Mouse (Mus musculus) spleen, adult 2 months (tissue): ENCODE measurements around the gene Zc4h2. TPM values are rescaled to one million over a fixed set of nuclear protein-coding genes. Genes with fewer than 3 reads are reported as not detected.

Source experiments
- DNase-seq, 2 experiments: peaks; one replicate each; pipeline versions ENCODE4 v3.0.0 to v3.0.0-alpha.2; 2012 to 2021; ENCODE audit warnings: low spot score in 2 of 2, low read depth in 1 of 2
- H3K27ac ChIP-seq: fragments of 200-500 bp; 2 replicates; pipeline ENCODE4 v1.5.1; 2012; ENCODE audit warnings: low read length, inconsistent platforms; ENCODE audit not compliant: insufficient read depth
- H3K27me3 ChIP-seq: fragments of 200-500 bp; 2 replicates; pipeline ENCODE4 v1.6.1; 2012; ENCODE audit warnings: mild to moderate bottlenecking, moderate library complexity, low read length, inconsistent platforms; ENCODE audit not compliant: control insufficient read depth, insufficient read depth
- H3K36me3 ChIP-seq: fragments of 200-500 bp; 2 replicates; pipeline ENCODE4 v1.6.1; 2012; ENCODE audit warnings: mild to moderate bottlenecking, low read length, inconsistent platforms; ENCODE audit not compliant: control insufficient read depth, insufficient read depth
- H3K4me1 ChIP-seq: fragments of 200-500 bp; 2 replicates; pipeline ENCODE4 v1.6.1; 2011; ENCODE audit warnings: inconsistent platforms; ENCODE audit not compliant: control insufficient read depth, insufficient read depth, insufficient read length
- H3K4me3 ChIP-seq: fragments of 200-500 bp; 2 replicates; pipeline ENCODE4 v1.5.1; 2011; ENCODE audit warnings: mild to moderate bottlenecking, inconsistent platforms; ENCODE audit not compliant: insufficient read depth, insufficient read length; ENCODE audit errors: extremely low read depth
- CTCF ChIP-seq: fragments of 200-500 bp; IDR thresholded peaks from 2 replicates; pipeline ENCODE4 v1.5.1; 2011; ENCODE audit warnings: mild to moderate bottlenecking, inconsistent platforms; ENCODE audit not compliant: insufficient read depth, insufficient read length, insufficient replicate concordance; ENCODE audit errors: extremely low read depth
- POLR2A ChIP-seq: fragments of 200-500 bp; IDR thresholded peaks from 2 replicates; pipeline ENCODE4 v1.6.1; 2011; ENCODE audit warnings: low read depth, low read length, inconsistent platforms
- WGBS: fragments of 180-500 bp; shearing (Covaris S2); methylation state at CpG from one replicate; pipeline ENCODE4 v1.1.7; 2018; 5-methylcytosine and 5-hydroxymethylcytosine counted together
- polyA plus RNA-seq: library from polyadenylated mRNA; depleted of rRNA; stranded (reverse); fragments of >200 nt; gene quantifications from 2 replicates; pipeline ENCODE4 v1.2.3, GENCODE M21; 2012; rRNA removed

Zc4h2 gene
- 0.67 and 0.70 TPM in 2 replicates for polyA plus RNA-seq

- H3K27me3 ChIP-seq, result no peaks in the 10 kb centered on the region
- peak; percentile 43 to 59 for DNase-seq
- TF ChIP-seq CTCF, result no peak
- no peak for TF ChIP-seq POLR2A
- 32% methylated on average over 7 of the region's 7 CpGs for WGBS
- no peaks in the 10 kb centered on the region for H3K36me3 ChIP-seq
- no peak within 1 kb of the TSS; the same call in 1 of the 2 replicates for H3K27ac ChIP-seq
- no peaks in the 10 kb centered on the region for H3K4me1 ChIP-seq
- H3K4me3 ChIP-seq, result peak within 1 kb of the TSS; percentile 63
These were observed at the start of gene Zc4h2 for GRCm38 (mm10) chrX:95657804-95658599. TSS of gene Zc4h2 (minus strand) at chrX:95658509.

- H3K36me3 ChIP-seq, result no peaks in the 10 kb centered on the region
- no peak overlapping the region for H3K27ac ChIP-seq
- 38% methylated on average over 1 of the region's 1 CpGs for WGBS
- no peaks in the 10 kb centered on the region for H3K27me3 ChIP-seq
- no peak overlapping the region for H3K4me3 ChIP-seq
- no peaks in the 10 kb centered on the region for H3K4me1 ChIP-seq
- TF ChIP-seq CTCF (no peak), POLR2A (no peak)
- DNase-seq, result peak in 1 of 2 experiments; percentile 3
These were observed 28.8 kb upstream of the Zc4h2 start for GRCm38 (mm10) chrX:95687119-95687518.

GRCm38 (mm10) chrX:95682206-95682605, 23.9 kb upstream of the Zc4h2 start:
- DNase-seq, result no peak
- Histone ChIP-seq H3K27me3 (no peaks in the 10 kb centered on the region), H3K27ac (no peak overlapping the region), H3K4me1 (no peaks in the 10 kb centered on the region), H3K4me3 (no peak overlapping the region), H3K36me3 (no peaks in the 10 kb centered on the region)
- 87% methylated on average over 1 of the region's 1 CpGs for WGBS
- TF ChIP-seq CTCF (no peak), POLR2A (no peak)

- no peak overlapping the region; the same call in 1 of the 2 replicates for H3K27ac ChIP-seq
- H3K36me3 ChIP-seq, result no peaks in the 10 kb centered on the region
- DNase-seq, result no peak
- WGBS, result 25% methylated on average over 12 of the region's 12 CpGs
- no peaks in the 10 kb centered on the region for H3K27me3 ChIP-seq
- no peak for TF ChIP-seq POLR2A
- no peak for TF ChIP-seq CTCF
- H3K4me1 ChIP-seq, result no peaks in the 10 kb centered on the region
- H3K4me3 ChIP-seq, result peak overlapping the region; percentile 63
These were observed 333 bp upstream of the Zc4h2 start for GRCm38 (mm10) chrX:95658600-95659084.

DNA sequence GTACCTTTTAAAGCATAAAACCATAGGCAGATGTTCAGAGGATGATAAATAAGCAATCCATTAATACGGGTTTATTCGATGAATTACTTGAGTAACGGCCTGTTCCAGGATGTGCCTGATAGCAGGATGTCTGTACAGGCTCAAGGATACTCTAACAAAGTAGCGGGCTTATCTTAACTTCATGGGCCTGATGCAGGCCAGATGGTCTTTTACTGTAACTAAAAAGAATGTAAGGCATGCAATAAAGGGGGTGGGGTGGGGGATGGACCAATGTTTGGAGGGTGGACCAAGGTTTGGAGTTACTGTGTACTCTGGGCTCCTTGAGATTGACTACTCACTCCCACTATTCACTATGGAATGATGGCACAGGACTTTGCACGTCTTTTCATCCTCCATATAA, 57.7 kb downstream of the Zc4h2 start:
- DNase-seq, result no peak
- no peaks in the 10 kb centered on the region for H3K27me3 ChIP-seq
- no peaks in the 10 kb centered on the region for H3K4me1 ChIP-seq
- no peaks in the 10 kb centered on the region for H3K36me3 ChIP-seq
- H3K4me3 ChIP-seq, result no peak overlapping the region
- WGBS, result 83% methylated on average over 5 of the region's 5 CpGs
- no peak overlapping the region for H3K27ac ChIP-seq
- no peak for TF ChIP-seq POLR2A
- TF ChIP-seq CTCF, result no peak

Other genes with a start within 250 kb of the Zc4h2 start
- 1.3 and 1.4 TPM in 2 replicates for gene Amer1, start 213.6 kb downstream of the Zc4h2 start, polyA plus RNA-seq
- gene Asb12, start 100.5 kb downstream of the Zc4h2 start, polyA plus RNA-seq, result not detected in 2 replicates
- gene Pfn5, start 100.4 kb downstream of the Zc4h2 start, polyA plus RNA-seq, result not detected in 2 replicates
- 0.21 and 0.46 TPM in 2 replicates for gene Zc3h12b, start 53.2 kb upstream of the Zc4h2 start, polyA plus RNA-seq